Mouse (Mus musculus) layer of hippocampus, postnatal 25 days (tissue): ENCODE measurements around the gene Snx17. TPM values are rescaled to one million over a fixed set of nuclear protein-coding genes. Genes with fewer than 3 reads are reported as not detected.
A peak's percentile ranks its signal among the peaks of the same experiment; 100 is the strongest.

Experiments
- DNase-seq, 2 experiments: peaks; one replicate each; pipeline ENCODE4 v3.0.0; 2022; ENCODE audit warnings: mixed read lengths in 2 of 2, low spot score in 1 of 2; ENCODE audit errors: extremely low spot score in 1 of 2
- total RNA-seq, 2 experiments: library from RNA; stranded (reverse); gene quantifications; 2 replicates each; pipeline ENCODE4 v1.2.3; 2021

Gene Snx17
- total RNA-seq, 2 experiments from 2014 or later, result 76.8 to 83.9 TPM

- DNase-seq, result no peak
These were observed 28.4 kb downstream of the Snx17 start for GRCm38 (mm10) chr5:31221304-31221945.

GRCm38 (mm10) chr5:31222696-31223095 lies 29.7 kb downstream of the Snx17 start:
- DNase-seq, result no peak

- no peak for DNase-seq
These were observed 33.6 kb downstream of the Snx17 start for GRCm38 (mm10) chr5:31226641-31227040.

GRCm38 (mm10) chr5:31240637-31241521 lies 47.9 kb downstream of the Snx17 start, which contains the start of the genes Nrbp1 and Gm9970:
Gene Nrbp1, plus strand, starts transcription at chr5:31240864.
Gene Gm9970, minus strand, starts transcription at chr5:31241232.
- peak; percentile 84 to 93 for DNase-seq

- DNase-seq, result no peak
These were observed 48.6 kb downstream of the Snx17 start for GRCm38 (mm10) chr5:31241522-31242034.

- no peak for DNase-seq
These were observed 49.2 kb downstream of the Snx17 start for GRCm38 (mm10) chr5:31242191-31242590.

Other genes with a start within 250 kb of the Snx17 start
- 10 to 100 TPM; 14.5 to 16.7 TPM for gene Cgref1, start 247.6 kb upstream of the Snx17 start, total RNA-seq
- gene Preb, start 232.9 kb upstream of the Snx17 start, total RNA-seq, result 100 to 1,000 TPM; 126 to 131 TPM
- under 1 TPM; 0.09 to 0.12 TPM for gene Tcf23, start 224.6 kb upstream of the Snx17 start, total RNA-seq
- gene Atraid, start 144.9 kb upstream of the Snx17 start, total RNA-seq, result 10 to 100 TPM; 69.4 to 78.9 TPM
- gene Slc5a6, start 144.3 kb upstream of the Snx17 start, total RNA-seq, result 10 to 100 TPM; 14.2 to 15.3 TPM
- gene Cad, start 138.4 kb upstream of the Snx17 start, total RNA-seq, result 10 to 100 TPM; 16.9 to 18.0 TPM
- gene Dnajc5g, start 86.9 kb upstream of the Snx17 start, total RNA-seq, result not detected
- 10 to 100 TPM; 78.9 to 86.5 TPM for gene Slc30a3, start 85.0 kb upstream of the Snx17 start, total RNA-seq
- not detected for gene Trim54, start 76.5 kb upstream of the Snx17 start, total RNA-seq
- not detected for gene Ucn, start 54.4 kb upstream of the Snx17 start, total RNA-seq
- 10 to 100 TPM; 55.0 to 59.0 TPM for gene Mpv17, start 39.0 kb upstream of the Snx17 start, total RNA-seq
- gene Gm29609, start 13.3 kb upstream of the Snx17 start, total RNA-seq, result 1 to 10 TPM; 1.6 to 2.8 TPM
- gene Gtf3c2, start 13.1 kb upstream of the Snx17 start, total RNA-seq, result 10 to 100 TPM; 50.8 to 77.4 TPM
- gene Eif2b4, start 203 bp downstream of the Snx17 start, total RNA-seq, result 10 to 100 TPM; 46.8 to 56.7 TPM
- gene Zfp513, start 9.1 kb downstream of the Snx17 start, total RNA-seq, result 10 to 100 TPM; 25.7 to 31.5 TPM
- gene Ppm1g, start 27.5 kb downstream of the Snx17 start, total RNA-seq, result 10 to 100 TPM; 77.0 to 77.2 TPM
- 10 to 100 TPM; 83.5 to 88.5 TPM for gene Nrbp1, start 47.6 kb downstream of the Snx17 start, total RNA-seq
- gene Gm9970, start 48.0 kb downstream of the Snx17 start, total RNA-seq, result not detected
- gene Krtcap3, start 58.5 kb downstream of the Snx17 start, total RNA-seq, result 1 to 10 TPM; 2.0 to 3.1 TPM
- gene Ift172, start 97.9 kb downstream of the Snx17 start, total RNA-seq, result 10 to 100 TPM; 72.9 to 81.8 TPM
- gene Fndc4, start 102.9 kb downstream of the Snx17 start, total RNA-seq, result 100 to 1,000 TPM; 172 to 175 TPM
- gene Gckr, start 104.2 kb downstream of the Snx17 start, total RNA-seq, result under 1 TPM in 1 of 2 experiments, not detected in 1; 0.31 TPM